Comparison of ENCODE assay signal across 10 mouse cellular contexts in genomic region chr1:28045695-28046094, GRCm38 (mm10).
"Had no signal": no experiment of that assay in that cellular context is flagged by ENCODE, and none has a peak within 500 bp of the region (broad histone marks: within the 10 kb centered on the region; RNA-seq: fewer than 3 reads in every experiment).

No protein-coding gene starts in this region.

- ATAC-seq: midbrain, embryonic 13.5 days; midbrain, embryonic 15.5 days had no signal

- DNase-seq: lung, adult 18-20 months; lung, embryonic 14.5 days; lung, postnatal 10 days; lung, postnatal 4 days; right cerebral cortex, postnatal 25 days; thymus, adult 18-20 months; thymus, postnatal 14 days; thymus, postnatal 36 days had no signal
